18 mouse cellular contexts compared by ENCODE assay signal in genomic region chr6:83426576-83426975, GRCm38 (mm10). TPM values are rescaled to one million over a fixed set of nuclear protein-coding genes. Genes with fewer than 3 reads are reported as not detected.
DNase-seq lines count a peak whose midpoint lies in the region; ATAC-seq lines count a peak whose summit lies in the region.
"Had no signal": no experiment of that assay in that cellular context is flagged by ENCODE, and none has a peak within 500 bp of the region (broad histone marks: within the 10 kb centered on the region; RNA-seq: fewer than 3 reads in every experiment).

No protein-coding gene starts in this region.

- no peak for DNase-seq in forebrain, embryonic 11.5 days (ENCODE audit: low spot score)
- DNase-seq in midbrain, embryonic 10.5 days (ENCODE audit: low spot score), result no peak
- DNase-seq in cerebellum, postnatal 10 days, result peak; percentile 74 to 81
- no peak for DNase-seq in embryo, embryonic 9.5 days (ENCODE audit: extremely low spot score)
- no peak for DNase-seq in layer of hippocampus, postnatal 36 days
- DNase-seq: gastrocnemius, postnatal 10 days; heart, adult 2 months; lung, adult 18-20 months; lung, postnatal 4 days; right cerebral cortex, adult 18-20 months had no signal

- no peak overlapping the region for H3K4me2 ChIP-seq in forebrain, embryonic 12.5 days
- no peak overlapping the region for H3K4me2 ChIP-seq in forebrain, embryonic 11.5 days (ENCODE audit: low read depth, low read length, severe bottlenecking)
- no peak overlapping the region for H3K4me2 ChIP-seq in midbrain, embryonic 13.5 days (replicated peaks)
- H3K4me2 ChIP-seq in stomach, embryonic 15.5 days, result no peak overlapping the region
- H3K4me2 ChIP-seq: hindbrain, embryonic 14.5 days; limb, embryonic 15.5 days; midbrain, embryonic 15.5 days had no signal

- peak overlapping the region; percentile 75; the same call in 1 of the 2 replicates for H3K27ac ChIP-seq in forebrain, embryonic 12.5 days
- H3K27ac ChIP-seq in forebrain, embryonic 11.5 days (ENCODE audit: low read depth, low read length), result no peak overlapping the region
- H3K27ac ChIP-seq in midbrain, embryonic 10.5 days (replicated peaks), result 0 out of 2 replicates have a peak overlapping the region, but pooled peaks have one; percentile 10
- H3K27ac ChIP-seq in midbrain, embryonic 13.5 days, result no peak overlapping the region; the same call in 1 of the 2 replicates
- H3K27ac ChIP-seq in stomach, embryonic 15.5 days, result 0 out of 2 replicates have a peak overlapping the region, but pooled peaks have one; percentile 54
- H3K27ac ChIP-seq: heart, adult 2 months; midbrain, embryonic 15.5 days had no signal

- 92% methylated on average over 3 of the region's 3 CpGs for WGBS in forebrain, embryonic 12.5 days
- 85% methylated on average over 3 of the region's 3 CpGs for WGBS in forebrain, embryonic 11.5 days
- 93% methylated on average over 3 of the region's 3 CpGs for WGBS in midbrain, embryonic 10.5 days
- 91% methylated on average over 3 of the region's 3 CpGs for WGBS in midbrain, embryonic 13.5 days
- WGBS in stomach, embryonic 15.5 days, result 89% methylated on average over 3 of the region's 3 CpGs

- H3K9ac ChIP-seq in forebrain, embryonic 12.5 days, result no peak overlapping the region
- no peak overlapping the region for H3K9ac ChIP-seq in forebrain, embryonic 11.5 days (ENCODE audit: low read length)
- H3K9ac ChIP-seq in midbrain, embryonic 13.5 days (replicated peaks), result no peak overlapping the region
- H3K9ac ChIP-seq in stomach, embryonic 15.5 days, result no peak overlapping the region
- H3K9ac ChIP-seq: hindbrain, embryonic 14.5 days; limb, embryonic 15.5 days; midbrain, embryonic 15.5 days had no signal

- H3K27me3 ChIP-seq in forebrain, embryonic 12.5 days, result no peaks in the 10 kb centered on the region
- H3K27me3 ChIP-seq in forebrain, embryonic 11.5 days (ENCODE audit: control insufficient read depth, insufficient read depth, low read length), result no peaks in the 10 kb centered on the region
- H3K27me3 ChIP-seq in midbrain, embryonic 10.5 days (ENCODE audit: low read depth, poor library complexity, severe bottlenecking), result no peaks in the 10 kb centered on the region
- no peaks in the 10 kb centered on the region for H3K27me3 ChIP-seq in midbrain, embryonic 13.5 days
- H3K27me3 ChIP-seq in stomach, embryonic 15.5 days (replicated peaks), result no peaks in the 10 kb centered on the region
- H3K27me3 ChIP-seq: CH12.LX; limb, embryonic 15.5 days; midbrain, embryonic 15.5 days had no signal

- H3K36me3 ChIP-seq in forebrain, embryonic 12.5 days (replicated peaks), result peaks cover 24% of the 10 kb centered on the region
- H3K36me3 ChIP-seq in forebrain, embryonic 11.5 days (ENCODE audit: control insufficient read depth, insufficient read depth, low read length), result no peaks in the 10 kb centered on the region; the same call in 1 of the 2 replicates
- peaks cover 62% of the 10 kb centered on the region for H3K36me3 ChIP-seq in midbrain, embryonic 10.5 days
- H3K36me3 ChIP-seq in midbrain, embryonic 13.5 days, result peaks cover 10% of the 10 kb centered on the region; the same call in 1 of the 2 replicates
- peaks cover 12% of the 10 kb centered on the region; the same call in 1 of the 2 replicates for H3K36me3 ChIP-seq in stomach, embryonic 15.5 days
- H3K36me3 ChIP-seq: midbrain, embryonic 15.5 days had no signal

- no peak overlapping the region for H3K4me3 ChIP-seq in forebrain, embryonic 12.5 days (replicated peaks)
- H3K4me3 ChIP-seq in forebrain, embryonic 11.5 days (ENCODE audit: low read depth, low read length), result no peak overlapping the region
- H3K4me3 ChIP-seq in midbrain, embryonic 10.5 days, result no peak overlapping the region
- no peak overlapping the region for H3K4me3 ChIP-seq in midbrain, embryonic 13.5 days (replicated peaks)
- no peak overlapping the region for H3K4me3 ChIP-seq in stomach, embryonic 15.5 days (replicated peaks)
- H3K4me3 ChIP-seq: heart, adult 2 months; limb, embryonic 15.5 days; midbrain, embryonic 15.5 days had no signal

- ATAC-seq in forebrain, embryonic 12.5 days (ENCODE audit: low FRiP score), result no peak
- ATAC-seq in forebrain, embryonic 11.5 days (replicated peaks; ENCODE audit: low FRiP score), result no peak
- ATAC-seq in midbrain, embryonic 13.5 days, result no peak
- ATAC-seq in stomach, embryonic 15.5 days (ENCODE audit: insufficient read depth, low FRiP score, low read depth), result no peak
- ATAC-seq: intestine, embryonic 16.5 days; midbrain, embryonic 15.5 days had no signal

- H3K9me3 ChIP-seq in forebrain, embryonic 12.5 days, result no peaks in the 10 kb centered on the region
- no peaks in the 10 kb centered on the region for H3K9me3 ChIP-seq in forebrain, embryonic 11.5 days (ENCODE audit: control insufficient read depth, low read length)
- no peaks in the 10 kb centered on the region for H3K9me3 ChIP-seq in midbrain, embryonic 10.5 days (replicated peaks)
- no peaks in the 10 kb centered on the region for H3K9me3 ChIP-seq in midbrain, embryonic 13.5 days
- H3K9me3 ChIP-seq in stomach, embryonic 15.5 days, result no peaks in the 10 kb centered on the region
- H3K9me3 ChIP-seq: limb, embryonic 15.5 days; midbrain, embryonic 15.5 days had no signal

- H3K4me1 ChIP-seq in forebrain, embryonic 12.5 days, result peaks cover 80% of the 10 kb centered on the region
- peaks cover 22% of the 10 kb centered on the region for H3K4me1 ChIP-seq in forebrain, embryonic 11.5 days (replicated peaks; ENCODE audit: control insufficient read depth, insufficient read depth, low read length)
- H3K4me1 ChIP-seq in midbrain, embryonic 10.5 days, result peaks cover 82% of the 10 kb centered on the region
- H3K4me1 ChIP-seq in midbrain, embryonic 13.5 days (replicated peaks), result peaks cover 85% of the 10 kb centered on the region
- H3K4me1 ChIP-seq in stomach, embryonic 15.5 days, result peaks cover 40% of the 10 kb centered on the region

RNA-seq across cellular contexts. Expression of gene Tet3, which starts 32.3 kb away (rescaled TPM):
- 62.7 and 74.3 TPM in 2 replicates for polyA plus RNA-seq in forebrain, embryonic 12.5 days (2016; fragmentation: Nextera tagmentation; extraction: Ambion mirVana)
- polyA plus RNA-seq in forebrain, embryonic 11.5 days (2014; fragmentation: Nextera tagmentation; extraction: Ambion mirVana), result 49.9 and 56.0 TPM in 2 replicates
- polyA plus RNA-seq in midbrain, embryonic 10.5 days (2016; fragmentation: Nextera tagmentation; extraction: Ambion mirVana), result 45.1 and 51.0 TPM in 2 replicates
- 68.1 and 72.4 TPM in 2 replicates for polyA plus RNA-seq in midbrain, embryonic 13.5 days (2015; fragmentation: Nextera tagmentation; extraction: Ambion mirVana)
- 39.6 and 40.0 TPM in 2 replicates for polyA plus RNA-seq in stomach, embryonic 15.5 days (2015; fragmentation: Nextera tagmentation; extraction: Ambion mirVana)
- 10 to 100 TPM; 58.9 to 67.8 TPM for total RNA-seq in layer of hippocampus, postnatal 36 days (2021)

Comparison
In these comparisons a context has a peak if more than half of its experiments do, and no peak if none do; other contexts are left out.
1. H3K27ac ChIP-seq: peak in forebrain, embryonic 12.5 days (single experiment), midbrain, embryonic 10.5 days (single experiment) and stomach, embryonic 15.5 days (single experiment); none in forebrain, embryonic 11.5 days (single experiment) and midbrain, embryonic 13.5 days (single experiment).
2. DNase-seq: peak in cerebellum, postnatal 10 days (2 of 2); none in forebrain, embryonic 11.5 days (single experiment), midbrain, embryonic 10.5 days (single experiment), embryo, embryonic 9.5 days (single experiment) and layer of hippocampus, postnatal 36 days (0 of 2).